Mouse (Mus musculus) hindbrain, embryonic 15.5 days (tissue): ENCODE results near the gene Ccdc175. TPM values are rescaled to one million over a fixed set of nuclear protein-coding genes. Genes with fewer than 3 reads are reported as not detected.
A peak's percentile ranks its signal among the peaks of the same experiment; 100 is the strongest.

Experiments used
- ATAC-seq: fragments of 200-750 bp; cut with Nextera tagmentation; 2 replicates; pipeline ENCODE4 v1.8.0; 2017; ENCODE audit warnings: low read depth, moderate number of reproducible peaks, moderate TSS enrichment; ENCODE audit not compliant: low FRiP score
- H3K27ac ChIP-seq: fragments of 300-500 bp; sonication (generic); replicated peaks from 2 replicates; pipeline ENCODE4 v1.5.1; 2015; ENCODE audit warnings: mild to moderate bottlenecking, inconsistent platforms
- H3K27me3 ChIP-seq: fragments of 300-500 bp; sonication (generic); 2 replicates; pipeline ENCODE4 v1.6.1; 2015; ENCODE audit warnings: control low read depth, inconsistent platforms
- H3K36me3 ChIP-seq: fragments of 300-500 bp; sonication (generic); 2 replicates; pipeline ENCODE4 v1.6.1; 2015; ENCODE audit warnings: control low read depth, inconsistent platforms
- H3K4me1 ChIP-seq: fragments of 300-500 bp; sonication (generic); replicated peaks from 2 replicates; pipeline ENCODE4 v1.6.1; 2015; ENCODE audit warnings: control low read depth, inconsistent platforms
- H3K4me2 ChIP-seq: fragments of 300-500 bp; sonication (generic); 2 replicates; pipeline ENCODE4 v1.6.1; 2015; ENCODE audit warnings: moderate library complexity, mild to moderate bottlenecking, inconsistent platforms
- H3K4me3 ChIP-seq: fragments of 300-500 bp; sonication (generic); 2 replicates; pipeline ENCODE4 v1.5.1; 2015; ENCODE audit warnings: mild to moderate bottlenecking, inconsistent platforms
- H3K9ac ChIP-seq: fragments of 300-500 bp; sonication (generic); 2 replicates; pipeline ENCODE4 v1.6.1; 2015; ENCODE audit warnings: inconsistent platforms
- H3K9me3 ChIP-seq: fragments of 300-500 bp; sonication (generic); 2 replicates; pipeline ENCODE4 v1.6.1; 2016; ENCODE audit warnings: control low read depth, inconsistent platforms
- WGBS: fragments of 180-500 bp; shearing (Covaris S2); methylation state at CpG from one replicate; pipeline ENCODE4 v1.1.7; 2015; 5-methylcytosine and 5-hydroxymethylcytosine counted together
- polyA plus RNA-seq: library from polyadenylated mRNA; unstranded; fragments of >200 nt; fragmentation: Nextera tagmentation; extraction: Ambion mirVana; gene quantifications from 2 replicates; pipeline ENCODE4 v1.2.1, GENCODE M21; 2015

The Ccdc175 gene
- polyA plus RNA-seq, 1 experiment from 2014 or later, result not detected

DNA sequence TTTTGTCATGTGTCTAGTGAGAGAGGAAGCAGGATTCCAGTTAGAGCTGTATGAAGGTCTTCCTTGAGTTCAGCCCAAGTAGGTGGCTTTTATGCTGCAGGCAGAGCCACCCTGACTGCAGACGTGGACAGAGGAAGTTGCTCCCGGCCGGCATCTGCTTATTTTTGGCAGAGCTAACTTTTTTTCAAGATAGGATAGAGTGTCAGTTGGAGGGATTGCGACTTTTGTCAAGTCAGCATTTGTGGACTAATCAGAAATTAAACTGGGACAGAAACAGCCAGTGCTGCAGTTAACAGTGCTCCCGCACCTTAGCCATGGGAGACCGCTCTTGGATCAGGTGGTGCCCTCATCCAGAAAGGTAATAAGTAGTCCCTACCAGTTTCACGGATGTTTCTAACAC, 12.6 kb upstream of the Ccdc175 start:
- Histone ChIP-seq H3K4me3 (no peak overlapping the region), H3K9me3 (no peaks in the 10 kb centered on the region), H3K4me2 (no peak overlapping the region), H3K27me3 (no peaks in the 10 kb centered on the region), H3K36me3 (no peaks in the 10 kb centered on the region), H3K27ac (no peak overlapping the region; the same call in 1 of the 2 replicates), H3K9ac (no peak overlapping the region), H3K4me1 (peaks cover 10% of the 10 kb centered on the region)
- ATAC-seq, result no peak
- WGBS, result 76% methylated on average over 7 of the region's 7 CpGs

DNA sequence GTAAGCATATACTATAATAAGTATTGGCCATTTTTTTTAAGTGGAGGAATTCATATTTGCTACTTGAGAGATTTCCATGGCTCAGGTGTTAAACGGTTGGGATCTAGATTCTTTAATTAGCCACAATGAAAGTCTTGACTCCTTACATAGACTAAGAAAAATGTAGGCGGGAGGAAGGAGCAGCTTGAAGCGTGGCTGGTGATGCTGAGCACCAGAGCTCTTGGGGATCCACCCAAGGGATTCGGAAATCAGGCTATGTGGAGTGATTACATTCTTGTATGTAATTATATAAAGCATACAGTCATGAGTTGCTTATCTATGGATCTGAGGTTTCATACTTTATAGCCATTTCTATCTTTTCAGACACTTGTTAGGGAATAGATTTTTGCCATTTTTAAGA, 5.3 kb downstream of the Ccdc175 start:
- no peaks in the 10 kb centered on the region for H3K4me1 ChIP-seq
- H3K9me3 ChIP-seq, result no peaks in the 10 kb centered on the region
- no peak overlapping the region for H3K27ac ChIP-seq
- no peaks in the 10 kb centered on the region for H3K27me3 ChIP-seq
- ATAC-seq, result no peak
- WGBS, result 78% methylated on average over 4 of the region's 4 CpGs
- H3K4me2 ChIP-seq, result no peak overlapping the region
- no peaks in the 10 kb centered on the region for H3K36me3 ChIP-seq
- H3K9ac ChIP-seq, result no peak overlapping the region
- H3K4me3 ChIP-seq, result no peak overlapping the region

DNA sequence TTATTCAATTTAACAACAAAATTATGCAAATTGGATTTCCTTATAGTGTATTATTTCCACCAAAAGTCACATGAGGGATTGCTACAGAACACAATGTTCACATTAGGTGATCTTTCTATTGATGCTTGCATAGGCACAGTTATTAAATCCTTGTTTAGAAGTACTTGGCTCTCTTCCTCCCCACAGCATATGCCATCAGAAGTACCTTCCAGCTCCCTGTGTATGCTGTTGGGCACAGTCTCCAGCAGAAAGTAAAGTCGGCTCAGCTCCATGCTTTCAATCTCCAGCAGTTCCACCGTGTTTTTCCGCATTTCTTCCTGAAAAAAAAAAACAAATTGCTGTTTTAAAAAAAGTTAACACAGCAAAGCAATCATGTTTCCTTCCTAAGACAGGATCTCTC, 6.5 kb downstream of the Ccdc175 start:
- WGBS, result 89% methylated on average over 3 of the region's 3 CpGs
- H3K27ac ChIP-seq, result no peak overlapping the region
- no peak for ATAC-seq

DNA sequence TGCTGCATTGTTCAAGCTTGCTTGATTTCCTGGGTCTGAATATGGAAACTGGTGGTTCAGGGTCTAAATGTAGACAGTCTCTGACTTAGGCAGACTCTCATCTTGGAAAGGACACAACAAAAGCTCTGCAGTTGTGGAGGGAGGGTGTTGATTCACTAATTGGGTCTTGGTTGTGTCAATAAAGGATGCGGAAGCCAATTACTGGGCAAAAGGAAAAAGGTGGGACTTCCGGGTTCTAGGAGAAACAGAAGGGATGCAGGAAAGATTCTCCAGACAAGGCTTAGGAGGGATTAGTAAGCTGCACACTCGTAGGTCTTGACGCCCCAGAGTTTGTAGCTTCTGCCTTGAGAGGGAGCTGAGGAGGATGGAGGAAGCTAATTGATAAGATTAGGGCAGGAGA, 26.4 kb downstream of the Ccdc175 start:
- Histone ChIP-seq H3K27me3 (no peaks in the 10 kb centered on the region), H3K27ac (no peak overlapping the region), H3K4me1 (no peaks in the 10 kb centered on the region), H3K9ac (no peak overlapping the region), H3K9me3 (no peaks in the 10 kb centered on the region), H3K36me3 (no peaks in the 10 kb centered on the region), H3K4me2 (no peak overlapping the region), H3K4me3 (no peak overlapping the region)
- WGBS, result 83% methylated on average over 4 of the region's 4 CpGs
- ATAC-seq, result no peak

More for the DNA sequence above, 6.5 kb downstream of the Ccdc175 start:
- Histone ChIP-seq H3K4me3 (no peak overlapping the region), H3K4me2 (no peak overlapping the region), H3K4me1 (no peaks in the 10 kb centered on the region), H3K9ac (no peak overlapping the region), H3K9me3 (no peaks in the 10 kb centered on the region), H3K36me3 (no peaks in the 10 kb centered on the region), H3K27me3 (no peaks in the 10 kb centered on the region)

DNA sequence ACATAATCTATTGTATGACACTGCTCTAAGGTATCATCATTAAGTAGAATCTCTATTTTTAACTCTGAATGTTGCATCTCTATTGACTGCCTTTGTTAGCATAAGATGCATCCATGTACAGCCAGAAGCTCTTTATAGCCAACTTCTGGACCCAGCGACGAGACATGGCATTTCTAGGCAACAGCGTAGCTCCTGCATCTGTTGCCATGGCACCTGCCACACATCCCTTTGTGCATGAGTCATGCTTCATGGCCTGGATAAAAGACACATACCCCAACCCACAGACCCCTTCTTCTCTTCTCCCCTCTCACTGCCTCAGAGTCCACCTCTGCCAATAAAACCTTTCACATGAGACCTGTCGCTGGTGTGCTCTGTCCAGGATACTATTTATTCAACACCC, 34.0 kb downstream of the Ccdc175 start:
- no peak for ATAC-seq
- H3K27me3 ChIP-seq, result no peaks in the 10 kb centered on the region

DNA sequence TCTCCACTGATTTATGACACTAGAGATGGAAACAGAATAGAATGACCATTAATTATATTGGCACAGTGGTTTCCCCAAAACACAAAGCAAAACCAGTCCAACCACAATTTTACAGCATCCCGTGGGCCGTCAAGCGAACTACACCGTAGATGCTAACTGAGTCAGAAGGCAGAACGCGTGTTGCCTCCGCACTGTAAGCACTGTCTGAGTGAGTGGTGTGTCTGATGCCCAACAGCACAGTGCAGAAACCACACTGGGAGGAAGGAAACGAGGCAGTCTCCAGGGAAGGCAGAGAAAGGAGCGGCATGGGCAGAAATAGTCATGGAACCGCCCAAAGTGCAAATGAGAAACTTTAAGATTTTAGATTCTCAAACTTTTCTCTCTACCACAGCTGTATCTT, 55.6 kb downstream of the Ccdc175 start:
- H3K9ac ChIP-seq, result no peak overlapping the region
- WGBS, result 93% methylated on average over 10 of the region's 10 CpGs
- no peak overlapping the region for H3K4me2 ChIP-seq
- H3K9me3 ChIP-seq, result no peaks in the 10 kb centered on the region
- no peaks in the 10 kb centered on the region for H3K27me3 ChIP-seq
- H3K4me1 ChIP-seq, result no peaks in the 10 kb centered on the region
- no peaks in the 10 kb centered on the region for H3K36me3 ChIP-seq
- no peak for ATAC-seq
- no peak overlapping the region for H3K4me3 ChIP-seq
- H3K27ac ChIP-seq, result no peak overlapping the region

More for the DNA sequence above, 34.0 kb downstream of the Ccdc175 start:
- Histone ChIP-seq H3K4me1 (0 out of 2 replicates have a peak, but pooled peaks cover 3% of the 10 kb centered on the region), H3K36me3 (no peaks in the 10 kb centered on the region), H3K4me3 (no peak overlapping the region), H3K9ac (no peak overlapping the region), H3K9me3 (no peaks in the 10 kb centered on the region), H3K4me2 (no peak overlapping the region), H3K27ac (no peak overlapping the region)
- WGBS, result 25% methylated on average over 4 of the region's 4 CpGs

DNA sequence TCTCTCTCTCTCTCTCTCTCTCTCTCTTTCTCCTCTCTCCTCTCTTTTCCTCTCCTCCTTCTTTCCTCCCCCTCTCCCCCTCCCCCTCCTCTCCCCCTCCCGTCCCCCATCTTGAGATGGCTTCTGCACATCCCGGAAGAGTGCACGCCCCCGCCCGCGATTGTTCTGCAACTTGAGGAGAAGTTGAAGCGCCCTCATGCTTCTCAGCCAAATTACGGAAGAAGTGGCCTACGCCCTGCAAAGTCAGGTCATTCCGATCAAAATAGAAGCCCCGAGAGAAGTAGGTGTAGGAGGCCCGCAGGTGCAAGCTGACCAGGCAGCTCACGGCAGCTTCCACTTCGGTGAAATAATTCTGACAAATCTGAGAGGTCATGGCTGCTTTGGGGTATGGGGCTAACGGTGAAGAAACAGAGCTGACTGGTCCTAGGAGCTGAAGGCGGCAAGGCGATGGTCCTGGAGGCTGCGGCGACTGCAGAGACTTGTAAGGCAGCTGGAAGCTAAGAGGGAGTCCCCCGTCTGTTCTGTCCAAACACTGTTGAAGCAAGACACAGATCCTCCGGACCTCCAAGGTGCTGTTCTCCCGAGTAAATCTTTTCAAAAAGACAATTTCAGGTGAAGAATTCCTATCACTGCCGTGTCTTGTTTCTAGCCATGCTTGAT, 69.0 kb downstream of the Ccdc175 start:
- Histone ChIP-seq H3K27ac (no peak overlapping the region), H3K4me3 (no peak overlapping the region), H3K27me3 (no peaks in the 10 kb centered on the region), H3K36me3 (no peaks in the 10 kb centered on the region), H3K9ac (no peak overlapping the region), H3K4me2 (no peak overlapping the region), H3K4me1 (no peaks in the 10 kb centered on the region), H3K9me3 (no peaks in the 10 kb centered on the region)
- ATAC-seq, result no peak
- WGBS, result 80% methylated on average over 21 of the region's 23 CpGs

DNA sequence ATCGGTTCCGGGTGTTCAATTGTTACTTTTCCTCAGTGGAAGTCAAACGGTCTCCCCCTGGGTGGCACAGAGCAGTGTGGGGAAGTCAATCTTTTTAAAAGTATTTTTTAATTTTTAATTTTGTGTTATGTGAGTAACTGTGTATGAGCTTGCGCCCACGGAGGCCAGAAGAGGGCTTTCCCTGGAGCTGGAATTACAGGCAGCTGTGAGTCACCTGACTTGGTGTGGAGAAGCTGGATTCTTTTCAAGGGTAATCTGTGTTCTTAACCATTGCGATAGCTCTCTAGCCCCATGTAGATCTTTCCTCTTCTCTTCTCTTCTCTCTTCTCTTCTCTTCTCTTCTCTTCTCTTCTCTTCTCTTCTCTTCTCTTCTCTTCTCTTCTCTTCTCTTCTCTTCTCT, 69.7 kb downstream of the Ccdc175 start:
- H3K36me3 ChIP-seq, result no peaks in the 10 kb centered on the region
- 78% methylated on average over 6 of the region's 6 CpGs for WGBS
- no peak overlapping the region for H3K9ac ChIP-seq
- H3K4me1 ChIP-seq, result no peaks in the 10 kb centered on the region
- no peaks in the 10 kb centered on the region for H3K9me3 ChIP-seq
- H3K27me3 ChIP-seq, result no peaks in the 10 kb centered on the region
- no peak overlapping the region for H3K4me2 ChIP-seq
- no peak for ATAC-seq
- no peak overlapping the region for H3K4me3 ChIP-seq
- H3K27ac ChIP-seq, result no peak overlapping the region

DNA sequence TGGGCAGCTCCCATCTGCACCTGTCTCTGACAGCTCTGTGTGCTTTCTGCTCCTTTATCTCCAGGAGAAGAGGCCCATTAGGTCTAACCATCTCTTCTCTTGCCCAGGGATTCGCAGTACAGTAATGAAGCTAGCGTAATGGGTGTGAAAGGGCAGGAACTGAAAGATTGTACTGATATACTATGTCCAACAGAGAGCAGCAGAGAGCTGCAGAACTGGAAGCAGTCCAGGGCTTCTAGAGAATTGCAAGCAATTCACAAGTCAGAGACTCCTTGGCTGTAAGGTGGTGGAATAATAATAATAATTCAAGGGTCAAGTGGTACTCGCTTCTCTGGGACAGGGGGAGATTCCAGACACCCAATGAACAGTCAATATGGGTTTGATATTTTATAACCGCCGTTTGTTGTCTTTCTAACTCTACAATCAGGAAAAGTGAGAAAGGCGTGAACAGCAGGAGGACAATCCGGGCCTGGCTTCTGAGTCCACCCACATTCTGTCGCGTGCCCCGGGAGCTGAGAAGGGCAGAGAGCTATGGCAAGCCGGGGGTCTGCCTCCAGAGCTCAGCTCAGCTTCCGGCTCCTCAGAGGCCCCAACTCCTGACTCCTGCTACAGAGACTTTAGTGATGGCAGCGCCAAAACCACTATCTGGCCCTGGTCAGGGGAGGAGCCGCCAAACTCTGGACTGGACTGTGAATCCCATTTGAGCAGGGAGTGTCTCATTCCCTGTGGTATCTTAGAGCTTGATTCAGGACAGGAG, 80.1 kb downstream of the Ccdc175 start:
- peak; percentile 73; the same call in 1 of the 2 replicates for ATAC-seq
- H3K27ac ChIP-seq, result no peak overlapping the region
- no peak overlapping the region for H3K9ac ChIP-seq
- no peaks in the 10 kb centered on the region for H3K9me3 ChIP-seq
- no peaks in the 10 kb centered on the region for H3K27me3 ChIP-seq
- H3K4me1 ChIP-seq, result 0 out of 2 replicates have a peak, but pooled peaks cover 3% of the 10 kb centered on the region
- no peak overlapping the region for H3K4me3 ChIP-seq
- peak overlapping the region; percentile 30; the same call in 1 of the 2 replicates for H3K4me2 ChIP-seq
- peaks cover 15% of the 10 kb centered on the region for H3K36me3 ChIP-seq
- WGBS, result 29% methylated on average over 14 of the region's 14 CpGs

DNA sequence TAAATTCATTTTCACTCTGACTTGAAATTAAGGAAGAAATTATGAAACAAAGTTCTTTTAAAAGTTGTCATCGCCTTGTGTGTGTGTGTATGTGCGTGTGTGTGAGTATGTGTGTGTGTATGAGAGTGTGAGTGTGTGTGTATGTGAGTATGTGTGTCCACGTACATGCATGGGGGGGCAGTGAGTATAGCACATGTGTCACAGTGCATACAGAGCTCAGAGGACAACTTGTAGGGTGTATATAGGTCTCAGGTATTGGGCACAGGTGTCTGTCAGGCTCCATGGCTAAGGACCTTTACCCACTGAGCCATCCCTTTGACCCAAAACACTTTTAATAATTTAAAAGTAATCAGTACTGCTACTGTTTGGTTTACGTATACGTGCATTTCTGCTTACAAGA, 80.8 kb downstream of the Ccdc175 start:
- no peak overlapping the region for H3K27ac ChIP-seq
- H3K9me3 ChIP-seq, result no peaks in the 10 kb centered on the region
- H3K36me3 ChIP-seq, result peaks cover 15% of the 10 kb centered on the region
- H3K4me1 ChIP-seq, result 0 out of 2 replicates have a peak, but pooled peaks cover 3% of the 10 kb centered on the region
- no peak overlapping the region for H3K9ac ChIP-seq
- WGBS, result 88% methylated on average over 5 of the region's 5 CpGs
- ATAC-seq, result no peak
- H3K27me3 ChIP-seq, result no peaks in the 10 kb centered on the region
- no peak overlapping the region for H3K4me2 ChIP-seq
- H3K4me3 ChIP-seq, result no peak overlapping the region

DNA sequence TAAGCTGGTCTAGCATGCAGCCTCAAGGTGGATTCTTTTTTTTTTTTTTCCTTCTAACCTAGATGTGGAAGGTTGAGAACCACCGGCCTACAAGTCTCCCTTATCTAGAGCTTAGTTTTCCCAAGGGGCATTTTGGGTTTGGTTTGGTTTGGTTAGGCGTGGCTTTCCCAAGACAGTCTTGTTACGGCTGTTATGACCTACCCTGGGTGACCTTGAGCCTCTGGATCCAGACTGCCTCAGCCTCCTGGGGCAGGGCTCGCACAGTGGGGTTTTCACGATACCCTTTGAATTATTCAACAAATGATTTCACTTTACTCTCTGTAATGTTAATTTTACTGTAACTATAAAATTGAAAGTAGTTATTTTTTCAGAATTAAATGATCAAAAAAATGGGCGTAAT, 82.1 kb downstream of the Ccdc175 start:
- 0 out of 2 replicates have a peak, but pooled peaks cover 3% of the 10 kb centered on the region for H3K4me1 ChIP-seq
- no peak overlapping the region for H3K4me3 ChIP-seq
- H3K27ac ChIP-seq, result no peak overlapping the region
- H3K9ac ChIP-seq, result no peak overlapping the region
- no peak for ATAC-seq
- no peaks in the 10 kb centered on the region for H3K9me3 ChIP-seq
- H3K27me3 ChIP-seq, result no peaks in the 10 kb centered on the region
- WGBS, result 82% methylated on average over 6 of the region's 6 CpGs
- no peak overlapping the region for H3K4me2 ChIP-seq
- H3K36me3 ChIP-seq, result peaks cover 21% of the 10 kb centered on the region

DNA sequence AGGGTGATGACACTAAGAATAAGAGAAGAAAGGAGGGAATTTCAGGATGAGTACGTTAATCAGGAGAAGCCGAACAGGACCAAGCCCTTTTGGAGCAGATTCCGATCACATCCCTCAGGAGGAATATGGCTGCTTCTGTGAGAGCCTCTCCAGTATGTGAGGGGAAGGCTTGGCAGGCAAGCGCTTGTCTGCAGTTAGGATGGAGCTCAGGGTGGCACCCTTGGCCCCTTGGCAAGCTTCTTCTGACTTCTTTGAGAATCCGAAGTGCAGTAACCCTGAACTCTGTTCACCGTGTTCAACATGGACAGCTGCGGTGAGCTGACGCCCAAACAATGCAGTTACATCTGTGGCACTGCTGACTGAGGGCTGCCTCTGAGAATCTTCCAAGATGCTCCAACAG, 87.9 kb downstream of the Ccdc175 start:
- no peaks in the 10 kb centered on the region for H3K27me3 ChIP-seq
- no peak overlapping the region for H3K9ac ChIP-seq
- no peaks in the 10 kb centered on the region for H3K9me3 ChIP-seq
- H3K4me2 ChIP-seq, result no peak overlapping the region
- WGBS, result 93% methylated on average over 8 of the region's 8 CpGs
- no peak overlapping the region for H3K27ac ChIP-seq
- H3K4me3 ChIP-seq, result no peak overlapping the region
- no peak for ATAC-seq
- H3K36me3 ChIP-seq, result peaks cover 67% of the 10 kb centered on the region
- H3K4me1 ChIP-seq, result no peaks in the 10 kb centered on the region
